Mouse (Mus musculus) frontal cortex, postnatal 14 days (tissue): ENCODE results near the gene Mrpl27.
A peak's percentile ranks its signal among the peaks of the same experiment; 100 is the strongest.
"Not testable (repeated sequence)": the region's sequence is repeated elsewhere in the genome, so short reads cannot be mapped to it uniquely, and the experiment has no call there.

ENCODE experiments used
- DNase-seq, 2 experiments: peaks; one replicate each; pipeline ENCODE4 v3.0.0; 2022; ENCODE audit warnings: low spot score in 2 of 2

Gene Mrpl27

DNA sequence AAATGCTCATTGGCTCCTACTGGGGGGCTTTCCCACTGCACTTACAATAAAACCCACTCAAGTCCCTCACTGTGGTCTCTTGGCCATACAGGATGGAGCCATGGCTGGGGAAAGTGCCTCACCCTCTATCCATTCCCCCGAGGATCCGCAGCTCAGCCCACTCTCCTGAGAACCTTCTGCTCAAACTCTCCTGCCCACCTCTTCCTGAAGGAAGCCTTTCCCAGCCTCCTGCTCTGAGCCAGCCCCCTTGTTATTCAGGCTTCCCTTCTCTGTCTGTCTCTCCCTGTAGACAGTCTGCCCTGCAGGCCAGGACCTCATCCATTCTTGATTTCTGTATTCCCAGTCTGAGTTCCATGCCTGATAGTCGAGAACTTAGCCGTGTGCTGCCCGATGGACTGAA lies 21.4 kb downstream of the Mrpl27 start:
- no peak for DNase-seq

DNA sequence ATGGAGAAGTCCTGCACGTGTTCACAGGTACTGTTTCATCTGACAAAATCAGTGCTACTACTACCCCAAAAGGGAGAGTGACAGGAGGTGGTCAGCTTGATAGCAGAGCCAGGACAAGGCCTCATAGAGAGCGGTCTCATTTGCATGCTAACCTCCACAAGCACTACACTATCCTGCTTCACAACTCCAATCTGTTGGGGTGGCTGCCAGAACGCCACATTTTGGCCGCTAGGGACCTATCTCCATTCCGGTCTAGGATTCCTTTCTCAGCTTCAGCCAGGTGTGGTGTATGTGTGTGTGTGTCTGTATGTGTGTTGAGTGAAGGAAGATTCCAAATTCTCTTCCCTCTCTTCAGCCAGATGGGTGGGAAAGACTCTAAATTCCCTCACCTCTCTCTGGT lies 21.9 kb downstream of the Mrpl27 start:
- DNase-seq: no peak

DNA sequence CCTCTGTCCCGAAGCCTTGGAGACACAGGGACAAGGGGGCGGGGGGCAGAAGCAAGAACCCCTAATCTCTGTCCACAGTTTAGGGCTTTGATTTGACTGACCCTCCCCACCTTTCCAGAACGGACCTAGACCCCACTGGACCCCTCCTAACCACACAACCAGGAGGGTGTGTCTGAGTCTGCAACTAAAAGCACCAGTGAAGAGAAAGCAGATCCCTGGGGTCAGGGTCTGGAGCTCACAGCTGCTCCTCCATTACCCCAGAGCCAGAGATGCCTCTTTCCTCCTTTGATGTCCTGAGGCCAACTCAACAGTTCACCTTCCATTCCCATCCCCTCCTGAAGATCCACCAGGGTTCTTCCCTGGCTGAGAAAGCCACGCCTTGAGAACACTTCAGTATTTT lies 22.7 kb downstream of the Mrpl27 start:
- no peak for DNase-seq

GRCm38 (mm10) chr11:94676754-94677606 lies 23.4 kb downstream of the Mrpl27 start, which contains the start of gene Xylt2:
Gene Xylt2 (minus strand): TSS chr11:94677515.
- peak; percentile 76 to 84 for DNase-seq

GRCm38 (mm10) chr11:94677607-94678145 lies 24.1 kb downstream of the Mrpl27 start:
- no peak for DNase-seq

DNA sequence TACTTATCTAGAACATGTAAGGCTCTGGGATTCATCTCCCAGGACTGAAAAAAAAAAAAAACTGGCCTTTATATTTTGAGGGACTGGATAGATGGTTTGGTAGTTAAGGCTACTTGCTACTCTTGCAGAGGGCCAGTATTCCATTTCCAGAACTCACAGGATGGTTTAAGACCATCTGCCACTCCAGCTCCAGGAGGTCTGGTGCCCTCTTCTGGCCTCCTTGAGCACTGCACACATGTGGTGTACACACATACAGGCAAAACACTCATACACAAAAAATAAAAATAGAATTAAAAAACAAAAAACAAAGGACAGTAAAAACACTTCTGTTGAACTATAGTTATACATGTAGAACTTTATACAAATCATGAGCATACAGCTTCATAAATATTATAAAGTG lies 27.1 kb downstream of the Mrpl27 start:
- DNase-seq: no peak

GRCm38 (mm10) chr11:94681640-94682039 lies 28.1 kb downstream of the Mrpl27 start:
- DNase-seq: no peak

- no peak for DNase-seq
Observed at GRCm38 (mm10) chr11:94682427-94682826, 28.9 kb downstream of the Mrpl27 start.

DNA sequence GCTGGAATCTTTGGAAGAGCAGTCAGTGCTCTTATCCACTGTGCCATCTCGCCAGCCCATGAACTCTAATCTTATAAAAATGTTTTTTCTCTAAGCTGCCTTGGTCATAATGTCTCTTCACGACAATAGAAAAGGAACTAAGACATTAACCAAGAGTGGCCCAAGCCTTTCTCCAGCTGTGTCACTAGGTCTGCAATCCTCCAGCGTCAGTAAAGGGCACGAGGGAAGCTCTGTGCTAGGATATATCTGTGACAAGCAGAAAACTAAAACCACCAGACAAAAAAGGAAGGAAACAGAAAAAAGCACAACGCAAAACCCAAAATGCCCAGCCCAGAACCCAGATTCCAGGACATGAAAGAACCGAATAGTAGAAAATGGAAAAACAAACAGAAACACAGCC lies 33.6 kb downstream of the Mrpl27 start:
- DNase-seq: no peak

DNA sequence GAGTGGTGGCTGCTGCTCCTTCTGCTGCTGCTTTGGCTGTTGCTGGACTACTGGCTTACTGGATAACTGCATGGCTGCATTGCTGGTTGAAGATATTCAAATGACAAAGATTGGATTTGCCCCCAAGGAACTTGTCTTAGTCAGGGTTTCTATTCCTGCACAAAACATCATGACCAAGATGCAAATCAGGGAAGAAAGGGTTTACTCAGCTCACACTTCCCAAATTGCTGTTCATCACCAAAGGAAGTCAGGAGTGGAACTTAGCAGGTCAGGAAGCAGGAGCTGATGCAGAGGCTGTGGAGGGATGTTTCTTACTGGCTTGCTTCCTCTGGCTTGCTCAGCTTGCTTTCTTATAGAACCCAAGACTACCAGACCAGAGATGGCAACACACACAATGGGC lies 38.9 kb downstream of the Mrpl27 start:
- DNase-seq: not testable (repeated sequence)

DNA sequence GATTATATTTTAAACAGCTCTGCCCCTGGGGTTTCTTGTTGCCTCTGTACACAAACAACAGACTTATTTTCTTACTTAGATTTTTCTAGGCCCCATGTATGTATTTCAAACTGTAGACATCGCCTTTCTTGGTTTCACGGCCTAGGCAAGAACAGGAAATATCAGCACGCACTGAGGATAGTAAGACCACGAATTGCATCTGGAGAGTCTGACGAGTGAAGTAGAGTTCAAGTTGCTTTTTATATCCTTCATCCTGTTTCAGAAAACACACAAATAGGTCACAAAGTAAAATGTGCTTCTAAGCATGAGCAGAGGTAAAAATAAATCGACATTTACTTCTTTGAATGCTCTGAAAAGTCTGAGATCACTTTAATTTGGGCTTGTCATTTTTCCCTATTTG lies 41.9 kb downstream of the Mrpl27 start:
- DNase-seq: no peak

DNA sequence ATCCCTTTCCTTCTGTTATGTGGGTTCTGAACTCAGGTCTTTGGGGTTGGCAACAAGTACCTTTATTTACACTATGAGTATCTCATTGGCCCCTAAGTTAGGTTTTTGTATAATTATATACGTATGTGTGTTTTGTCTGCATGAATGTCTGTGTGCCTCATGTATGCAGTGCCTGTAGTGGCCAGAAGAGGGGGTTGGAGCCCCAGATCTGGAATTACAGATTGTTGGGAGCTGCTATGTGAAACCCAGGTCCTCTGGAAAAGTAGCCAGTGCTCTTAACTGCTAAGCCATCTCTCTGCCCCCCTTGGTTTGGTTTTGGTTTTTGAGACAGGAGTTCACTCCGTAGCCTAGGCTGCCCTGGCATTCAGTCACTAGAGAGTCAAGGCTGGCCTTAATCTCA lies 43.6 kb downstream of the Mrpl27 start:
- DNase-seq: no peak

DNA sequence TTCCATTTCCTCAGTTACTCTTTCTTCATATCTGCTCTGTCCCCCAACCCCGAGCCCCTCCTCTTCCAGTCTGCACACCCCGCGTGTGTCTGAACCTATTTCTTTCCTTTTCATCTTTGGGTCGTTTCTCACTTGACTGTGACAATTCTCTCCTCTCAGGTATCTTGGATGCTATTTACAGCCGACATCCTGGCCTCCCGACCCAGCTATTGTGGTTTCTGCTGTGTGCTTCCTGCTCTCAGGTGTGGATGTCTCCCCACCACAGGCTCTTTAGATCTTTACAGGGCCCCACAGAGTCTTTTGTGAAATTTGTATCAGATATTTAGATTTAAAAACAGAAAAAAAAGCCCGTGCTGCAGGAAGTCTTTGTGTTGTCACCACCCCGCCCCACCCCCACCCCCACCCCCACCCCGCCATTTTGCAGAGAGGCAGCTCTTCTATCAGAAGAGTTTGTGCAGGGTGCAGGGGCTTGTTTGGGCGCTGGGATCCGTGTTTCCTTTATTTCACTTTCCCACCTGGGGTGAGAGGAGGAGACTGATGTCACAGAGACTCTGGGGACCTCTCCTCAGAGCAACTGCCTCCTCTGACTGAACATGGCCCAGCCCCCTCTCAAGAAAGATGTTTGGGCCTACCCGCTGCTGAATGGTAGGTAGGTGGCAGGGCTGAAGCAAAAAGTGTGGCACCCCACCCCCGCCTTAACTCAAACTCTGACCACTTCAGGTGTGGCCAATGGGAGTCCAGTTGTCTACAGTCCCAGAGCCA lies 44.3 kb downstream of the Mrpl27 start:
- DNase-seq: no peak

- DNase-seq: no peak
Observed at GRCm38 (mm10) chr11:94699399-94699798, 45.8 kb downstream of the Mrpl27 start.

DNA sequence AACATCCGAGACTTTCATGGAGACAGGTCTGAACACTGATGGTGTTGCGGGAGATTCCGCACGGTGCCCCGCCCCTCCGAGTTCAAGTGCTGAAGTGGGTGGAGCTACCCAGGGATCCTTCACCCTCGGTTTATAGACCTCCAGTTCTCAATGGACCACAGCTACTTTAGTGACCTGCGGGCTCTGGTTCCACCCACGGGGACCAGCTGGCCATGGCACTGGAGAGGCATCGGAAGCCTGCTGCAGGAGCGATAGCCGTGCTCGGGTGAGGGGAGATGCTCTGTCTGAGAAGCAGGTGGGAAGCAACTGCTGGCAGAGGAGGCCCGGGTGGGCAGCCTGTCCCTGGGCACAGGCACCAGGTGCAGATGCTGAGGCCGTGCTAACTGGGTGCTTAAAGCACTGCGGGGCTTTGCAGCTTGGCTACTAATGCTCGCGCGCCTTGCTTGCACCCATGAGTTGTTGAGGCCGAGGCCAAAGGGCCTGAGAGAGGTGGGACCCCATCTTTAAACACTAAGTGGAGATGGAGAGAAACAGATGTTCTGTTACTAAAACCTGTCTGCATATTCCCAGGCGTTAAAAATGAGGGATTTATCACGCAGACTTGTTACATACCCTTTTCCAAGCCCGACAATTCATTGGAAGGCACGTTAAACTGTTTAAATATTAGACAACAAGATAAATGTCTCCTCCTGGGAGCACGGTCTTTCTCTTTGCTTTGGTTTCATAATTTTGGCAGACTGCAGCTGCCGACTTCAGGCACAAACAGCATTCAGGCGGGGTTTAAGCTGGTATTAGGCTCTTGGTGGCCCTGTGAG lies 48.0 kb downstream of the Mrpl27 start:
- DNase-seq: no peak

- DNase-seq: no peak
Observed at GRCm38 (mm10) chr11:94702216-94702610, 48.6 kb downstream of the Mrpl27 start.

DNA sequence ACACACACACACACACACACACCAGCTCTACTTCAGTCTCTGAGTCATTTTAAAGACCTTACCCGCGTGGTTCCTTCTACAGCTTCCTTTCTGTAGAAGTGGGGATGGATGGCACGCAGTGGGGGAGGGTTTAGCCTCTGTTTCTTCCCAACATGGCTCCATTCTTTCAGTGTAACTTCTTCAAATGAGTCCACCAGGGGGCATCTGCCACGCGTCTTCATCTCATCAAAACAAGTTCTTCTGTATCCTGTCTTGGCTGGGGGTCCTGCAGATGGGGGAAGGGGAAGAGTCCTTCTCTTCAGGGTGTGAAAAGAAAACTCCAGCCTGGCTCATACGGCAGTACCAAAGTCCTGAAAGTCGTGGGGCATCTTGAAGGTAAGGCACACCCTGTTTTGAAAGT lies 50.5 kb downstream of the Mrpl27 start:
- no peak for DNase-seq

DNA sequence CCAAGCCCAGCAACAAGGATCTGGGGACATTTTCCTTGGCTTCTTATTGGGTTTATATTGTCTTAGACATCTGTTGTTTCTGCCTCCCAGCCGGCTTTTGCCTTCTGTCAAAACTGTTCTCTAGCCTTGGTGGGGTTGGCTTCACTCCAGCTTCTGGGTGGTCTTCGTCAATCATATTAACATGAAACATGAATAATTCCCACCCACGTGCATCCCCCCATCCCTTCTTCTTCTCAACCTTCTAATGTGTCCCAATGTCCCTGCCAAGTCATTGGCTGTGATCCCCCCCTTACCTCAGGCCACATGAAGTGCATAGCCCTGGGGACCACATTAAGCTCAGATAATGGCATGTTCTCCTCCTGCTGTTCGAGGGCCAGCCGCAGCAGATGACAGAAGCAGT lies 50.9 kb downstream of the Mrpl27 start, which contains the start of gene Gm11541:
Gm11541 (minus strand) TSS at position 28 of the 400 bp plus-strand sequence.
- DNase-seq: no peak
